Mouse (Mus musculus) C2C12 (cell line): Measurements from ENCODE around the gene Krtap17-1. TPM values are rescaled to one million over a fixed set of nuclear protein-coding genes. Genes with fewer than 3 reads are reported as not detected.

Experiments used
- H3K27me3 ChIP-seq: one replicate; pipeline ENCODE4 v1.6.1; 2011; ENCODE audit not compliant: control insufficient read depth, insufficient read depth, insufficient read length
- H3K36me3 ChIP-seq: one replicate; pipeline ENCODE4 v1.6.1; 2011; ENCODE audit not compliant: control insufficient read depth, insufficient read depth
- H3K4me3 ChIP-seq: one replicate; pipeline ENCODE4 v1.5.1; 2011; ENCODE audit warnings: mild to moderate bottlenecking, control low read depth; ENCODE audit not compliant: poor library complexity, insufficient read depth, severe bottlenecking
- H3K79me2 ChIP-seq: one replicate; pipeline ENCODE4 v1.6.1; 2011; ENCODE audit not compliant: control insufficient read depth, insufficient read depth
- H3K79me3 ChIP-seq: one replicate; pipeline ENCODE4 v1.6.1; 2011; ENCODE audit warnings: low read depth, control low read depth
- H3ac ChIP-seq: one replicate; pipeline ENCODE3; 2011; ENCODE audit warnings: low read depth; ENCODE audit not compliant: control insufficient read depth, insufficient read length
- CEBPB ChIP-seq: IDR thresholded peaks from one replicate; pipeline ENCODE4 v1.6.1; 2011; ENCODE audit warnings: low read depth, mild to moderate bottlenecking, control low read depth, moderate library complexity
- CTCF ChIP-seq: IDR thresholded peaks from one replicate; pipeline ENCODE4 v1.5.1; 2011; ENCODE audit not compliant: control insufficient read depth, insufficient read depth, insufficient read length
- FOSL1 ChIP-seq: IDR thresholded peaks from one replicate; pipeline ENCODE4 v1.8.0; 2011; ENCODE audit warnings: mild to moderate bottlenecking, low read length; ENCODE audit not compliant: poor library complexity, insufficient read depth, severe bottlenecking
- MAX ChIP-seq: IDR thresholded peaks from one replicate; pipeline ENCODE4 v1.6.1; 2011; ENCODE audit warnings: mild to moderate bottlenecking, control low read depth
- MYOD1 ChIP-seq: IDR thresholded peaks from one replicate; pipeline ENCODE4 v1.6.1; 2011; ENCODE audit warnings: low read depth; ENCODE audit not compliant: control insufficient read depth, insufficient read length
- MYOG ChIP-seq: IDR thresholded peaks from one replicate; pipeline ENCODE4 v1.6.1; 2011; ENCODE audit not compliant: control insufficient read depth, insufficient read length; ENCODE audit errors: extremely low read depth
- USF1 ChIP-seq: IDR thresholded peaks from one replicate; pipeline ENCODE4 v1.6.1; 2011; ENCODE audit warnings: low read depth, mild to moderate bottlenecking, control low read depth, moderate library complexity
- polyA plus RNA-seq: library from polyadenylated mRNA; unstranded; fragments of >200 nt; fragmentation: generic; extraction: Trizol; gene quantifications from one replicate; pipeline ENCODE4 v1.2.1, GENCODE M21; 2012; ENCODE audit warnings: missing spikeins

Krtap17-1 gene
- polyA plus RNA-seq, 1 experiment = not detected

- peaks cover 53% of the 10 kb centered on the region for H3K27me3 ChIP-seq
- no peak overlapping the region for H3ac ChIP-seq
- H3K79me3 ChIP-seq = no peaks in the 10 kb centered on the region
- no peak for TF ChIP-seq CEBPB
- TF ChIP-seq MYOD1 = no peak
- TF ChIP-seq MYOG = no peak
- no peak for TF ChIP-seq USF1
- no peak for TF ChIP-seq CTCF
- TF ChIP-seq FOSL1 = no peak
- no peak for TF ChIP-seq MAX
- H3K79me2 ChIP-seq = no peaks in the 10 kb centered on the region
- no peaks in the 10 kb centered on the region for H3K36me3 ChIP-seq
- no peak overlapping the region for H3K4me3 ChIP-seq
These were observed 10.4 kb downstream of the Krtap17-1 start for GRCm38 (mm10) chr11:99983442-99983841.

- TF ChIP-seq MYOG = no peak
- no peak for TF ChIP-seq MAX
- peaks cover 57% of the 10 kb centered on the region for H3K27me3 ChIP-seq
- H3K36me3 ChIP-seq = no peaks in the 10 kb centered on the region
- H3K79me3 ChIP-seq = no peaks in the 10 kb centered on the region
- no peak overlapping the region for H3K4me3 ChIP-seq
- no peaks in the 10 kb centered on the region for H3K79me2 ChIP-seq
- H3ac ChIP-seq = no peak overlapping the region
These were observed 11.1 kb downstream of the Krtap17-1 start for GRCm38 (mm10) chr11:99982731-99983130.

- H3K27me3 ChIP-seq = peaks cover 39% of the 10 kb centered on the region
- no peak for TF ChIP-seq FOSL1
- no peak for TF ChIP-seq CTCF
- TF ChIP-seq MYOG = no peak
- TF ChIP-seq MYOD1 = no peak
- TF ChIP-seq CEBPB = no peak
- H3K4me3 ChIP-seq = no peak within 1 kb of the TSS
- no peaks in the 10 kb centered on the region for H3K79me2 ChIP-seq
- no peaks in the 10 kb centered on the region for H3K79me3 ChIP-seq
- H3ac ChIP-seq = no peak within 1 kb of the TSS
- H3K36me3 ChIP-seq = no peaks in the 10 kb centered on the region
These were observed 14.8 kb downstream of the Krtap17-1 start, which contains the start of gene Krtap29-1 for GRCm38 (mm10) chr11:99978953-99979352. Gene Krtap29-1 (minus strand): TSS chr11:99979053.

- Histone ChIP-seq H3K4me3 (no peak overlapping the region), H3K79me2 (no peaks in the 10 kb centered on the region), H3K27me3 (peaks cover 4% of the 10 kb centered on the region), H3K36me3 (no peaks in the 10 kb centered on the region), H3K79me3 (no peaks in the 10 kb centered on the region), H3ac (no peak overlapping the region)
- TF ChIP-seq USF1 (no peak), MYOD1 (no peak), MAX (no peak)
These were observed 27.8 kb downstream of the Krtap17-1 start for GRCm38 (mm10) chr11:99965961-99966360.

- H3K79me3 ChIP-seq = no peaks in the 10 kb centered on the region
- no peaks in the 10 kb centered on the region for H3K79me2 ChIP-seq
- no peak overlapping the region for H3K4me3 ChIP-seq
- TF ChIP-seq MAX = no peak
- no peak for TF ChIP-seq MYOD1
- no peak for TF ChIP-seq CEBPB
- no peak for TF ChIP-seq FOSL1
- no peak for TF ChIP-seq USF1
- H3K36me3 ChIP-seq = no peaks in the 10 kb centered on the region
- peaks cover 7% of the 10 kb centered on the region for H3K27me3 ChIP-seq
- H3ac ChIP-seq = no peak overlapping the region
These were observed 29.6 kb downstream of the Krtap17-1 start for GRCm38 (mm10) chr11:99964213-99964612.

GRCm38 (mm10) chr11:99948175-99948574, 45.6 kb downstream of the Krtap17-1 start, which contains the start of gene Krtap9-5:
Gene Krtap9-5 (plus strand): TSS chr11:99948475.
- Histone ChIP-seq H3K79me2 (no peaks in the 10 kb centered on the region), H3ac (no peak within 1 kb of the TSS), H3K36me3 (no peaks in the 10 kb centered on the region), H3K4me3 (no peak within 1 kb of the TSS), H3K27me3 (peaks cover 4% of the 10 kb centered on the region), H3K79me3 (no peaks in the 10 kb centered on the region)
- TF ChIP-seq CTCF (no peak), FOSL1 (no peak), MAX (no peak), MYOG (no peak), USF1 (no peak), CEBPB (no peak), MYOD1 (no peak)

Other genes starting within 250 kb of the Krtap17-1 start
- gene Gm11595, start 221.1 kb downstream of the Krtap17-1 start, polyA plus RNA-seq = not detected
- not detected for gene Krtap4-8, start 213.3 kb downstream of the Krtap17-1 start, polyA plus RNA-seq
- gene Krtap4-9, start 208.8 kb downstream of the Krtap17-1 start, polyA plus RNA-seq = not detected
- gene Gm11596, start 200.5 kb downstream of the Krtap17-1 start, polyA plus RNA-seq = not detected
- not detected for gene Gm11569, start 195.1 kb downstream of the Krtap17-1 start, polyA plus RNA-seq
- gene Gm11554, start 189.5 kb downstream of the Krtap17-1 start, polyA plus RNA-seq = not detected
- not detected for gene Krtap4-13, start 184.1 kb downstream of the Krtap17-1 start, polyA plus RNA-seq
- gene Gm11564, start 178.3 kb downstream of the Krtap17-1 start, polyA plus RNA-seq = not detected
- not detected for gene 2300003K06Rik, start 155.9 kb downstream of the Krtap17-1 start, polyA plus RNA-seq
- not detected for gene Krtap4-16, start 142.4 kb downstream of the Krtap17-1 start, polyA plus RNA-seq
- gene Gm11568, start 136.1 kb downstream of the Krtap17-1 start, polyA plus RNA-seq = not detected
- not detected for gene Gm11559, start 129.5 kb downstream of the Krtap17-1 start, polyA plus RNA-seq
- not detected for gene Krtap9-1, start 120.6 kb downstream of the Krtap17-1 start, polyA plus RNA-seq
- not detected for gene Gm11567, start 114.8 kb downstream of the Krtap17-1 start, polyA plus RNA-seq
- gene Krtap31-1, start 86.1 kb downstream of the Krtap17-1 start, polyA plus RNA-seq = not detected
- not detected for gene Gm11565, start 79.2 kb downstream of the Krtap17-1 start, polyA plus RNA-seq
- gene Krtap31-2, start 57.7 kb downstream of the Krtap17-1 start, polyA plus RNA-seq = not detected
- gene Krtap9-5, start 45.5 kb downstream of the Krtap17-1 start, polyA plus RNA-seq = not detected
- not detected for gene Krtap29-1, start 14.9 kb downstream of the Krtap17-1 start, polyA plus RNA-seq
- gene Krtap16-1, start 7.4 kb downstream of the Krtap17-1 start, polyA plus RNA-seq = not detected
- 0.02 TPM for gene Krt33a, start 22.2 kb upstream of the Krtap17-1 start, polyA plus RNA-seq
- not detected for gene Krt33b, start 35.9 kb upstream of the Krtap17-1 start, polyA plus RNA-seq
- not detected for gene Krt34, start 47.6 kb upstream of the Krtap17-1 start, polyA plus RNA-seq
- not detected for gene Krt31, start 56.6 kb upstream of the Krtap17-1 start, polyA plus RNA-seq
- not detected for gene Krt32, start 94.2 kb upstream of the Krtap17-1 start, polyA plus RNA-seq
- not detected for gene Krt35, start 102.2 kb upstream of the Krtap17-1 start, polyA plus RNA-seq
- 0.14 TPM for gene Krt36, start 111.6 kb upstream of the Krtap17-1 start, polyA plus RNA-seq
- 20.0 TPM for gene Krt13, start 127.6 kb upstream of the Krtap17-1 start, polyA plus RNA-seq
- gene Krt15, start 141.9 kb upstream of the Krtap17-1 start, polyA plus RNA-seq = 0.02 TPM
- gene Krt19, start 154.7 kb upstream of the Krtap17-1 start, polyA plus RNA-seq = 3.5 TPM
- 1.8 TPM for gene Krt9, start 199.3 kb upstream of the Krtap17-1 start, polyA plus RNA-seq
- 32.4 TPM for gene Krt14, start 213.6 kb upstream of the Krtap17-1 start, polyA plus RNA-seq